Mouse (Mus musculus) C2C12 (cell line): ENCODE data around the gene Exosc7. TPM values are rescaled to one million over a fixed set of nuclear protein-coding genes. Genes with fewer than 3 reads are reported as not detected.

Experiments used
- H3K27me3 ChIP-seq: one replicate; pipeline ENCODE4 v1.6.1; 2011; ENCODE audit not compliant: control insufficient read depth, insufficient read depth, insufficient read length
- H3K36me3 ChIP-seq: one replicate; pipeline ENCODE4 v1.6.1; 2011; ENCODE audit not compliant: control insufficient read depth, insufficient read depth
- H3K4me3 ChIP-seq: one replicate; pipeline ENCODE4 v1.5.1; 2011; ENCODE audit warnings: mild to moderate bottlenecking, control low read depth; ENCODE audit not compliant: poor library complexity, insufficient read depth, severe bottlenecking
- H3K79me2 ChIP-seq: one replicate; pipeline ENCODE4 v1.6.1; 2011; ENCODE audit not compliant: control insufficient read depth, insufficient read depth
- H3K79me3 ChIP-seq: one replicate; pipeline ENCODE4 v1.6.1; 2011; ENCODE audit warnings: low read depth, control low read depth
- H3ac ChIP-seq: one replicate; pipeline ENCODE3; 2011; ENCODE audit warnings: low read depth; ENCODE audit not compliant: control insufficient read depth, insufficient read length
- CEBPB ChIP-seq: IDR thresholded peaks from one replicate; pipeline ENCODE4 v1.6.1; 2011; ENCODE audit warnings: low read depth, mild to moderate bottlenecking, control low read depth, moderate library complexity
- CTCF ChIP-seq: IDR thresholded peaks from one replicate; pipeline ENCODE4 v1.5.1; 2011; ENCODE audit not compliant: control insufficient read depth, insufficient read depth, insufficient read length
- FOSL1 ChIP-seq: IDR thresholded peaks from one replicate; pipeline ENCODE4 v1.8.0; 2011; ENCODE audit warnings: mild to moderate bottlenecking, low read length; ENCODE audit not compliant: poor library complexity, insufficient read depth, severe bottlenecking
- MAX ChIP-seq: IDR thresholded peaks from one replicate; pipeline ENCODE4 v1.6.1; 2011; ENCODE audit warnings: mild to moderate bottlenecking, control low read depth
- MYOD1 ChIP-seq: IDR thresholded peaks from one replicate; pipeline ENCODE4 v1.6.1; 2011; ENCODE audit warnings: low read depth; ENCODE audit not compliant: control insufficient read depth, insufficient read length
- MYOG ChIP-seq: IDR thresholded peaks from one replicate; pipeline ENCODE4 v1.6.1; 2011; ENCODE audit not compliant: control insufficient read depth, insufficient read length; ENCODE audit errors: extremely low read depth
- USF1 ChIP-seq: IDR thresholded peaks from one replicate; pipeline ENCODE4 v1.6.1; 2011; ENCODE audit warnings: low read depth, mild to moderate bottlenecking, control low read depth, moderate library complexity
- polyA plus RNA-seq: library from polyadenylated mRNA; unstranded; fragments of >200 nt; fragmentation: generic; extraction: Trizol; gene quantifications from one replicate; pipeline ENCODE4 v1.2.1, GENCODE M21; 2012; ENCODE audit warnings: missing spikeins

The Exosc7 gene
- polyA plus RNA-seq, 1 experiment: 60.6 TPM

- Histone ChIP-seq H3K4me3 (no peak overlapping the region), H3K36me3 (peaks cover 56% of the 10 kb centered on the region), H3K27me3 (no peaks in the 10 kb centered on the region), H3ac (no peak overlapping the region), H3K79me2 (no peaks in the 10 kb centered on the region), H3K79me3 (no peaks in the 10 kb centered on the region)
- TF ChIP-seq MAX (no peak), MYOD1 (no peak), USF1 (no peak), MYOG (no peak), CEBPB (no peak), CTCF (no peak)
These were observed 22.2 kb upstream of the Exosc7 start for GRCm38 (mm10) chr9:123090844-123091243.

GRCm38 (mm10) chr9:123099631-123100455 lies 13.2 kb upstream of the Exosc7 start:
- Histone ChIP-seq H3K4me3 (no peak overlapping the region), H3K36me3 (peaks cover 55% of the 10 kb centered on the region), H3K79me3 (peaks cover 17% of the 10 kb centered on the region), H3ac (no peak overlapping the region), H3K79me2 (peaks cover 34% of the 10 kb centered on the region), H3K27me3 (no peaks in the 10 kb centered on the region)
- no peak for TF ChIP-seq CEBPB
- TF ChIP-seq USF1: no peak
- TF ChIP-seq CTCF: no peak
- no peak for TF ChIP-seq MYOG
- TF ChIP-seq MYOD1: no peak
- TF ChIP-seq FOSL1: no peak
- no peak for TF ChIP-seq MAX

- peaks cover 38% of the 10 kb centered on the region for H3K79me3 ChIP-seq
- no peaks in the 10 kb centered on the region for H3K27me3 ChIP-seq
- peaks cover 36% of the 10 kb centered on the region for H3K36me3 ChIP-seq
- no peak overlapping the region for H3ac ChIP-seq
- H3K79me2 ChIP-seq: peaks cover 70% of the 10 kb centered on the region
- no peak for TF ChIP-seq MYOD1
- no peak for TF ChIP-seq MYOG
- TF ChIP-seq MAX: no peak
- TF ChIP-seq CTCF: no peak
- H3K4me3 ChIP-seq: no peak overlapping the region
These were observed 9.6 kb upstream of the Exosc7 start for GRCm38 (mm10) chr9:123103425-123103824.

- TF ChIP-seq CEBPB (no peak), MYOD1 (no peak), USF1 (no peak), FOSL1 (no peak), MAX (no peak), CTCF (no peak), MYOG (no peak)
- Histone ChIP-seq H3K4me3 (no peak overlapping the region), H3K79me3 (peaks cover 46% of the 10 kb centered on the region), H3ac (no peak overlapping the region), H3K27me3 (no peaks in the 10 kb centered on the region), H3K79me2 (peaks cover 79% of the 10 kb centered on the region), H3K36me3 (peaks cover 33% of the 10 kb centered on the region)
These were observed 8.7 kb upstream of the Exosc7 start for GRCm38 (mm10) chr9:123104362-123104761.

GRCm38 (mm10) chr9:123107186-123107585 lies 5.8 kb upstream of the Exosc7 start:
- no peak overlapping the region for H3ac ChIP-seq
- peaks cover 16% of the 10 kb centered on the region for H3K36me3 ChIP-seq
- H3K79me3 ChIP-seq: peaks cover 68% of the 10 kb centered on the region
- H3K79me2 ChIP-seq: peaks cover 98% of the 10 kb centered on the region
- H3K4me3 ChIP-seq: no peak overlapping the region
- no peaks in the 10 kb centered on the region for H3K27me3 ChIP-seq
- TF ChIP-seq FOSL1 (no peak), MYOD1 (no peak), CEBPB (no peak), MYOG (no peak), CTCF (no peak), MAX (no peak), USF1 (no peak)

GRCm38 (mm10) chr9:123109188-123109587 lies 3.8 kb upstream of the Exosc7 start:
- no peaks in the 10 kb centered on the region for H3K27me3 ChIP-seq
- peaks cover 12% of the 10 kb centered on the region for H3K36me3 ChIP-seq
- TF ChIP-seq MYOD1 (no peak), CTCF (no peak), CEBPB (no peak), FOSL1 (no peak), USF1 (no peak), MAX (no peak), MYOG (no peak)
- no peak overlapping the region for H3ac ChIP-seq
- peaks cover 74% of the 10 kb centered on the region for H3K79me3 ChIP-seq
- no peak overlapping the region for H3K4me3 ChIP-seq
- H3K79me2 ChIP-seq: peaks cover 97% of the 10 kb centered on the region
